Mouse (Mus musculus) fat pad, adult 2 months (tissue): Measurements from ENCODE around the gene Mrpl34.

ENCODE experiments used
- DNase-seq: peaks from one replicate; pipeline ENCODE4 v3.0.0-alpha.2; 2011; ENCODE audit warnings: low read depth, low spot score; ENCODE audit errors: extremely low read depth

The Mrpl34 gene

GRCm38 (mm10) chr8:71495039-71495438, 30.3 kb downstream of the Mrpl34 start:
- DNase-seq: no peak

GRCm38 (mm10) chr8:71495811-71496210, 31.1 kb downstream of the Mrpl34 start:
- no peak for DNase-seq

DNA sequence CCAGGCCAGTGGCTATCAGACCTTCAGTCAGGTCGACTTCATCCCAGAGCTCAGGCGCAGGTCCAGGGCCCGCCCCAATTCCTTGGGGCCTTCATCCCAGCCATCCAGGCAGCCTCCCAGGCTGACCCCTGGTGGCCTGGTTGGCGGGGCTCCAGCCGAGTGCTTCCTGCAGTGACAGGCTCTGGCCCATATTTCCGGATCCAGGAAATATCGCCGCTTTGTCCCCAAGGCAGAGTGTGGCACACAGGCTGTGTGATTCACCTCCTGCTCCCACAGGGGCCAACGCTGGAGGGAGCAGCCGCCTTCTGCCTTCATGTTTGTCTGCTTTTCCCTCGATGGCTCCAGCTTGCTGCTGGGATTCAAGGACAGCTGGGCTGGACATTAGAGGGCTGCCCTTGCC, 31.7 kb downstream of the Mrpl34 start:
- no peak for DNase-seq

DNA sequence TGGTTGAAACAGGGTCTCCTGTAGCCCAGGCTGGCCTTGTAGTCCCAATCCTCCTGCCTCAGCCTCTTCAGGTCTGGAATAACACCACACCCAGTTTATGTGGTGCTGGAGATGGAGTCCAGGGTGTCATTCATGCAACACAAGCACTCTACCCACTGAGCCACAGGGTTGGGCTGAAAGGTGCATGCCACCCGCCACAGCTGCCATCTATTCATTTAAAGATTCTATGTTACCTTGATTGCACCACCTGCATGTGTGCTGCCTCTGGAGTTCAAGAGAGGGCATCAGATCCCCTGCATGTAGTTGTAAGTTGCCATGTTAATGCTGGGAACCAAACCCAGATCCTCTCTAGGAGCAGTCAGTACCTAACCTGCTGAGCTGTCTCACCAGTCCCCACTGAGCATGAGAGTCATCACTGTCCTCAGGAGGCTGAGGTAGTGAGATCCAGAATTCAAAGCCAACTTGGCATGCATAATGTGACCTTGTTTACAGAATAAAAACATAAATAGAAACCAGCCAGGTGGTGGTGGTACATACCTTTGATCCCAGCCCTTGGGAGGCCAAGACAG, 32.4 kb downstream of the Mrpl34 start:
- DNase-seq: no peak

DNA sequence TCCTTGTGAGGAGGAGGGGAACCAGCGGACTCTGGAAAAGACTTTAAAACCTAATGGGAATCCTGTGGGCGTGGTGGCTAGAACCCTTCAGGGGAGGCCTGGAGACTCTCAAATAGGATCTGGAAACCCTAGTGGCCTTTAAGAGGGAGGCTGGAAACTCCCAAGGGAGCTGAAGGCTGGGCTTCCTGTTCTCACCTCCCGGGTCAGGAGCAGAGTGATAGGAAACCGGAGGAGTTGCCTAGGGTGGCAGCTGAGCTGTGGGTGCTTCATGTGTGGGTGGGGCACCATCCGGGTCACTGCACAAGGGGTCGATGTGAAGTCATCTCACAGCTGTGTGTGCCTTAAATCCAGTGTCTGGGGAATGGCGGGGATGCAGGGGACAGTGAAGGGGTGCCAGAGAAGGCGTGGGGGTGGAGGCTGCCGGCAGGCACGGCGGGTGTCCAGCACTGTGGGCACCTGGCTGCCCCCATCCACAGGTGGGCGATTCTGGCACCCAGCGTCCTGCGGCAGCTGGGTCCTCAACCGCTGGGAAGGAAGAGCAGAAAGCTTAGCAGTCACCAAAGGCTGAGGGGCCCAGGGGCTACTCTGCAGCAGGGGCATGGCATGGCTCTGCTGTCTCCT, 33.2 kb downstream of the Mrpl34 start:
- no peak for DNase-seq

DNA sequence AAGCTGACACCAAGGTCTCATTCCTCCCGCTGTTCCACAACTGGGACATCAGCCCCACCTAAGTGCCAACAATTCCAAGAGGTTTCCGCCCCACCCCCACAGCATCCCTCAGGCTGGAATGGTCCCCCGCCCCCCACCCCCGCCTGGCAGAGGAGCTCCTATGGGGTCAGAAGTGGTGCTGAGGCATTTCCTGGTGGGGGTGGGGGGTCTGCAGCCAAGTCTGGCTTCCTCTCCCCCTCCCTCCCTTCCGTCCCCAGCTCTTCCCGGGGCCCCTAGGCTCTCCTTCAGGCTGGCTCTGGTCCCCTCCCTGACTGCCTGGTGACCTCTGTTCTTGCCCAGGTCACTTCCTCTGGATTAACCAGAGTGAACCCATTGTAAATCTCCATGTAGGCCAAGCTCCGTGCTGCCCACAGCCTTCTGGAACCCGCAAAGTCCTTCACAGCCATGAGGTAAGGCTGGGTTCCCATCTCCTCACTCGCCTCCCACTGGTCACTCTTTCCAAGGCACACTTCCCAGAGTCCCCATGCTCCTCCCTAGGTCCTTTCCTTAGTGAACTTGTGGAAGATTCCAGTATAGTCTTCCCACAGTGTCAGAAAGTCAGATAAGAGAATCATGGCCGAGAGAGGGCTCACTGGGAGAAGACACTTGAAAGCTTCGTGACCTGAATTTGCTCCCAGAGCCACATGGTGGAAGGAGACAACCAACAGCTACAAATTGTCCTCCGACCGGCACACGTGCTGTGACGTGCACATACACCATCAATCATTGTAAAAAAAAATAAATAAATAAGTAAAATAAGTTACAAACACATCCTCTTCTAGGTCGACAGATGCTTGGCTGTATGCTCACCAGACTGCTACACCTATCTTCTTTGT, 34.3 kb downstream of the Mrpl34 start:
- no peak for DNase-seq

- no peak for DNase-seq
Measured at GRCm38 (mm10) chr8:71504349-71504748, 39.6 kb downstream of the Mrpl34 start.

GRCm38 (mm10) chr8:71505326-71505725, 40.6 kb downstream of the Mrpl34 start:
- no peak for DNase-seq

DNA sequence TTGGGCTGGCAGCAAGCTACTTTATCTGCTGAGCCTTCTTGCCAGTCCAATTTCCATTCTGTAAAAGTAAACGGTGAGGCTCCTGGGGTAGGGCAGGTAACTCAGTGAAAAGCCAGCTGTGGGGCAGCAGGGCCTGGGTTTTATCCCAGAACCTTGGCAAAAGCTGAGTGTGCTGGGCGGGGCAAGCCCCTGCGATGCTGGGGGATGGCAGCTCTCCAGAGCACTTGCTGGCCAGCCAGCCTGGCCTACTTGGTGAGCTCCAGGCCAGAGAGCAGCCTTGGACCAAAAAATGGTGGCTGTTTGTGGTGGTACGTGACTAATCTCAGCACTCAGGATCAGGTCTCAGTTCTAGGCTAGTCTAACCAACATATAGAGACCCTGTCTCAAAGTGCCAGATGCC, 41.2 kb downstream of the Mrpl34 start:
- no peak for DNase-seq

GRCm38 (mm10) chr8:71507589-71508104, 42.9 kb downstream of the Mrpl34 start:
- DNase-seq: no peak

- DNase-seq: no peak
Measured at GRCm38 (mm10) chr8:71509316-71509715, 44.6 kb downstream of the Mrpl34 start.

DNA sequence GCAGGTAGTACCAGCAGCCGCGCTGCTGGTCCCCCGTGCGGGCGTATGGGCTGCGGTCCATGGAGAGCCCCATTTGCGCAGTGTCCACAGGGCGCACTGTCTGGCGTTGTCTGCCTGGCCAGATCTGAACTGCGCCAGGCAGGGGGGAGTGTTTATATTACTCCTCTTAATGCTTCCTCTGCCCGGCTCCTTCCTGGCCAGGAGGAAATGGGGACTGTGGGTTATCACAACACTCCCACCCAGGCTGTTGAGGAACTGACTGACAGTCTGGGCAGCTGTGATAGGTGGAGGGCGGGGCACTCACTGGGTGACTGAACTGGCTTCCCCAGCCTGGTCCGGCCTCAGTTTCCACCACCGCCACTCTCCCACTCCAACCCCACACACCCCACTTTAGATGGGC, 46.9 kb downstream of the Mrpl34 start, which contains the start of gene Plvap:
Gene Plvap (minus strand): TSS at position 109 of the 400 bp plus-strand sequence.
- DNase-seq: no peak

DNA sequence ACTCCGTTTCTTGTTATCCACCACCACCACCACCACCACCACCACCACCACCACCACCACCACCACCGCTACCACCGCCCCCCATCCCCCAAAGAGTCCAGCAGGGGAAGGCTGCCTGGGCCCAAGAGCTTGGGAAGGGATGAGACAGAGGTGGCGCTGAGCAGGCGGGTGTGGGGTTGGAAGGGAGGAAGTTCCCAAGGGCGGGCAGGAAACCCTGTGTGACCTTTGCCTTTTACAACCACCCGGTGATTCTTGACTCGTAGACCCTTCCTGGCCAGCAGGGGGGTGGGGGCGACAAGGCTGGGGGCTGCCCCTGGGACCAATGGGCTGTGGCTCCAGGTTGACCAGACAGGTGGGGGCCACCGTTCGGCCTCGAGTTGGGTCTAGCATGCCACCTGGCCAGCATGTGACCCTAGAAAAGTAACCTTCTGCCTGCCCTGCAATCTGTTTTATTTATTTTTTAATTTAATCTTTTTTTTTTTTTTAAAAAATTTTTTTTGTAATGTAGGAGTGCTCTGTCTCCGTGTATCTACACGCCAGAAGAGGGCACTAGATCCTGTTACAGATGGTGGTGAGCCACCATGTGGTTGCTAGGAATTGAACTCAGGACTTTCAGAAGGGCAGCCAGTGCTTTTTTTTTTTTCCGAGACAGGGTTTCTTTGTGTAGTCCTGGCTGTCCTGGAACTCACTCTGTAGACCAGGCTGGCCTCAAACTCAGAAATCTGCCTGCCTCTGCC, 48.4 kb downstream of the Mrpl34 start:
- DNase-seq: no peak

DNA sequence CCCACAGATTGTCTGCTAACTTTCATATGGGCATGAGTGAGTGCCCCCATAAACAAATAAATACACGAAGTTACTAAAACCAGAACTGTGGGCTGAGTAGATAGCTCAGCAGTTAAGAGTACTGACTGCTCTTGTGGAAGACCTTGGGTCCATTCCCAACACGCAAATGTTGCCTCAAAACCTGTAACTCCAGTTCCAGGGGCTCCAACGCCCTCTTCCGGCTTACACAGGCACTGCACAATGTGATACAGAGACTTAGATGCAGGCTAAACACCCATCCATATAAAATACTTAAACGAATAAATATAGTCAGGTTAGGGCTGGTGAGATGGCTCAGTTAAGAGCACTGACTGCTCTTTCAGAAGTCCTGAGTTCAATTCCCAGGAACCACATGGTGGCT, 50.3 kb downstream of the Mrpl34 start:
- DNase-seq: no peak
